Mouse (Mus musculus): ENCODE measurements at regions not wholly inside any gene's neighbourhood (a gene's known extent, or its start where the extent isn't known, plus 50 kb on each side); places are given as distances from the start of the nearest gene placed in this dataset.
A peak's percentile ranks its signal among the peaks of the same experiment; 100 is the strongest.

GRCm38 (mm10) chr8:40187584-40187934 is 487.3 kb upstream of the Adam24 start:
- WGBS = 3% methylated on average over 5 of the region's 5 CpGs
- H3K9ac ChIP-seq = no peak overlapping the region
- ATAC-seq (ENCODE audit: extremely low read depth, insufficient number of reproducible peaks, low FRiP score, low TSS enrichment) = no peak
- H3K36me3 ChIP-seq = no peaks in the 10 kb centered on the region
- no peaks in the 10 kb centered on the region for H3K4me1 ChIP-seq
- H3K27me3 ChIP-seq (replicated peaks) = no peaks in the 10 kb centered on the region
- H3K4me2 ChIP-seq = peak overlapping the region; percentile 65
- no peaks in the 10 kb centered on the region for H3K9me3 ChIP-seq
- 0 out of 2 replicates have a peak overlapping the region, but pooled peaks have one; percentile 32 for H3K4me3 ChIP-seq
- H3K27ac ChIP-seq (replicated peaks) = no peak overlapping the region

GRCm38 (mm10) chr8:40192266-40192665 is 482.6 kb upstream of the Adam24 start:
- no peak overlapping the region for H3K9ac ChIP-seq
- H3K27me3 ChIP-seq (replicated peaks) = no peaks in the 10 kb centered on the region
- H3K4me3 ChIP-seq = no peak overlapping the region
- no peak for ATAC-seq (ENCODE audit: extremely low read depth, insufficient number of reproducible peaks, low FRiP score, low TSS enrichment)
- no peaks in the 10 kb centered on the region for H3K36me3 ChIP-seq
- H3K27ac ChIP-seq (replicated peaks) = no peak overlapping the region
- 0 out of 2 replicates have a peak, but pooled peaks cover 3% of the 10 kb centered on the region for H3K9me3 ChIP-seq
- H3K4me1 ChIP-seq = no peaks in the 10 kb centered on the region
- no peak overlapping the region for H3K4me2 ChIP-seq

- ATAC-seq (ENCODE audit: extremely low read depth, insufficient number of reproducible peaks, low FRiP score, low TSS enrichment) = no peak
- 46% methylated on average over 1 of the region's 1 CpGs for WGBS
- Histone ChIP-seq H3K4me1 (no peaks in the 10 kb centered on the region), H3K27me3 (replicated peaks) (no peaks in the 10 kb centered on the region), H3K9ac (no peak overlapping the region), H3K9me3 (0 out of 2 replicates have a peak, but pooled peaks cover 3% of the 10 kb centered on the region), H3K36me3 (no peaks in the 10 kb centered on the region), H3K4me2 (no peak overlapping the region), H3K27ac (replicated peaks) (no peak overlapping the region), H3K4me3 (no peak overlapping the region)
Measured at GRCm38 (mm10) chr8:40193148-40193547, 481.7 kb upstream of the Adam24 start.

- no peak for ATAC-seq (ENCODE audit: extremely low read depth, insufficient number of reproducible peaks, low FRiP score, low TSS enrichment)
- Histone ChIP-seq H3K4me3 (no peak overlapping the region), H3K27ac (replicated peaks) (no peak overlapping the region), H3K9ac (no peak overlapping the region), H3K4me1 (no peaks in the 10 kb centered on the region), H3K4me2 (no peak overlapping the region), H3K9me3 (no peaks in the 10 kb centered on the region), H3K36me3 (no peaks in the 10 kb centered on the region), H3K27me3 (replicated peaks) (no peaks in the 10 kb centered on the region)
- WGBS = 77% methylated on average over 4 of the region's 4 CpGs
Measured at GRCm38 (mm10) chr8:40210871-40211270, 464.0 kb upstream of the Adam24 start.

GRCm38 (mm10) chr8:40223521-40223920 is 451.4 kb upstream of the Adam24 start:
- H3K4me2 ChIP-seq = no peak overlapping the region
- WGBS = 20% methylated on average over 4 of the region's 4 CpGs
- H3K36me3 ChIP-seq = no peaks in the 10 kb centered on the region
- no peaks in the 10 kb centered on the region for H3K27me3 ChIP-seq (replicated peaks)
- no peak for ATAC-seq (ENCODE audit: extremely low read depth, insufficient number of reproducible peaks, low FRiP score, low TSS enrichment)
- no peak overlapping the region for H3K27ac ChIP-seq (replicated peaks)
- H3K9ac ChIP-seq = no peak overlapping the region
- no peaks in the 10 kb centered on the region for H3K9me3 ChIP-seq
- no peak overlapping the region for H3K4me3 ChIP-seq
- peaks cover 17% of the 10 kb centered on the region for H3K4me1 ChIP-seq

GRCm38 (mm10) chr8:40227262-40227661 is 447.6 kb upstream of the Adam24 start:
- 60% methylated on average over 1 of the region's 1 CpGs for WGBS
- Histone ChIP-seq H3K9ac (no peak overlapping the region), H3K4me2 (no peak overlapping the region), H3K4me1 (peaks cover 17% of the 10 kb centered on the region), H3K4me3 (no peak overlapping the region), H3K27me3 (replicated peaks) (no peaks in the 10 kb centered on the region), H3K9me3 (0 out of 2 replicates have a peak, but pooled peaks cover 3% of the 10 kb centered on the region), H3K27ac (replicated peaks) (no peak overlapping the region), H3K36me3 (no peaks in the 10 kb centered on the region)
- no peak for ATAC-seq (ENCODE audit: extremely low read depth, insufficient number of reproducible peaks, low FRiP score, low TSS enrichment)
